Mouse (Mus musculus) heart, embryonic 15.5 days (tissue): ENCODE measurements around the gene Pear1. TPM values are rescaled to one million over a fixed set of nuclear protein-coding genes. Genes with fewer than 3 reads are reported as not detected.
A peak's percentile ranks its signal among the peaks of the same experiment; 100 is the strongest.

Source experiments
- ATAC-seq: fragments of 200-750 bp; cut with Nextera tagmentation; replicated peaks from 2 replicates; pipeline ENCODE4 v1.8.0; 2017; ENCODE audit warnings: low read depth, moderate TSS enrichment; ENCODE audit not compliant: insufficient number of reproducible peaks, insufficient read depth, low FRiP score
- H3K27ac ChIP-seq: fragments of 300-500 bp; sonication (generic); 2 replicates; pipeline ENCODE4 v1.5.1; 2015; ENCODE audit warnings: mild to moderate bottlenecking, inconsistent platforms
- H3K27me3 ChIP-seq: fragments of 300-500 bp; sonication (generic); 2 replicates; pipeline ENCODE4 v1.6.1; 2015; ENCODE audit warnings: inconsistent platforms
- H3K36me3 ChIP-seq: fragments of 300-500 bp; sonication (generic); 2 replicates; pipeline ENCODE4 v1.6.1; 2015; ENCODE audit warnings: mild to moderate bottlenecking, inconsistent platforms
- H3K4me1 ChIP-seq: fragments of 300-500 bp; sonication (generic); replicated peaks from 2 replicates; pipeline ENCODE4 v1.6.1; 2015; ENCODE audit warnings: inconsistent platforms
- H3K4me2 ChIP-seq: fragments of 300-500 bp; sonication (generic); 2 replicates; pipeline ENCODE4 v1.6.1; 2015; ENCODE audit warnings: inconsistent platforms, mild to moderate bottlenecking, moderate library complexity
- H3K4me3 ChIP-seq: fragments of 300-500 bp; sonication (generic); 2 replicates; pipeline ENCODE4 v1.5.1; 2015; ENCODE audit warnings: mild to moderate bottlenecking, inconsistent platforms
- H3K9ac ChIP-seq: fragments of 300-500 bp; sonication (generic); 2 replicates; pipeline ENCODE4 v1.6.1; 2015; ENCODE audit warnings: mild to moderate bottlenecking, inconsistent platforms
- H3K9me3 ChIP-seq: fragments of 300-500 bp; sonication (generic); replicated peaks from 2 replicates; pipeline ENCODE4 v1.6.1; 2016; ENCODE audit warnings: inconsistent platforms
- WGBS: fragments of 180-500 bp; shearing (Covaris S2); methylation state at CpG from one replicate; pipeline ENCODE4 v1.1.7; 2015; ENCODE audit warnings: mixed read lengths; 5-methylcytosine and 5-hydroxymethylcytosine counted together
- polyA plus RNA-seq: library from polyadenylated mRNA; unstranded; fragments of >200 nt; fragmentation: Nextera tagmentation; extraction: Ambion mirVana; gene quantifications from 2 replicates; pipeline ENCODE4 v1.2.1, GENCODE M21; 2015

The Pear1 gene
- polyA plus RNA-seq, 1 experiment from 2014 or later: 17.4 TPM

DNA sequence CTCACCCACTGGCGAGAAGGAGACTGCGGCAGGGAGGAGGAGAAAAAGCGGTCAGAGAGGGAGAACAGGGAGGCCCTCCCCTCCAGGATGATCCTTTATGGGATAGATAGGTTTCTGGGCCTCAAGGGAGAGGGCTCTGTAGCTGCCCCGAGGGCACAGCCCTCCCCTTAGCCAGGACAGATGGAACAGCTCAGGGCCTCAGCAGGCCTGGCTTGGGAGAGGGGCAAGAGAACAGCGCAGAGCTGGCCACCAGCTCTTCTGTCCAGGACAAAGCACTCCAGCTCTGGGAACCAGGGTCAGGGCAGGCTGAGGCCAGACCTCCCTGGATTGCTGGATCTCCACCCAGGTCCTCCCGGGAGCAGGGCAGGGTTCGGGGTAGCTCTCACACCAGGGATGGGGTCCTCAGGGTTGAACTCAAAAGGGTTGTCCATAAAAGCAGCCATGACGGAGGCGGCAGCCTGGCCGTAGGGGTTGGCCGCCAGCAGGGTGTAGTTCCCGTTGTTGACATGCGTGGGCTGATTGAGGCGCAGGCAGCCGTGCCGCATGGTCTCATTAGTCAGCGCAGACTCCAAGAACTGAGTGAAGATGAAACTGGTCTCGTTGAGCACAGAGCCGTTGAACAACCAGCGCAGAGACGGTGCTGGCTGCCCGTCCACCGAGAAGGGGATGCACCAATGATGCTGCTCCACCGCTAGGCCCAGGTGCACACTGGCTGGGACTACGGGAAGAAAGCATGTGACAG, 40.7 kb downstream of the Pear1 start:
- H3K9me3 ChIP-seq: no peaks in the 10 kb centered on the region
- no peak for ATAC-seq
- H3K4me1 ChIP-seq: peaks cover 15% of the 10 kb centered on the region
- H3K27me3 ChIP-seq: peaks cover 46% of the 10 kb centered on the region
- no peaks in the 10 kb centered on the region for H3K36me3 ChIP-seq
- 83% methylated on average over 25 of the region's 25 CpGs for WGBS
- H3K4me3 ChIP-seq: no peak overlapping the region
- H3K9ac ChIP-seq: no peak overlapping the region
- H3K27ac ChIP-seq: no peak overlapping the region
- no peak overlapping the region for H3K4me2 ChIP-seq

DNA sequence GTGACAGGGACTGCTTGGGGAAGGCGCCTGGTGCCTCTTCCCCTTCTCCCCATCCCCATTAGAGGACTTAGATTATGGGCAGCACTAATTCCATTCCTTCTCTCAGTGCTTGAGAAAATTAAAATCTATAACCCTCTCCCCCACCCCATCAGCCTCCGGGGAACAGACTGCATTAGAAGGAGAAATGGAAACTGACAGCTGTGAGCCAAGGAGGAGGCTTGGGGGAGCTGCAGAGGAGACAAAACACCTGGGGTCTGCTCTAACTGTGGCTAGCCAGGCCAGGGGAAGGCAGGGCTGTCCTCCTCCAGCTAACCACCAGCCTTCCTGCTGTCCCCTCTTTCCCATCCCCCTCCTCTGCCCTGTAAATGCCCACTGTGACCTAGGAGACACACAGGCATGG, 45.0 kb downstream of the Pear1 start:
- Histone ChIP-seq H3K36me3 (no peaks in the 10 kb centered on the region), H3K9me3 (no peaks in the 10 kb centered on the region), H3K4me3 (no peak overlapping the region), H3K27ac (no peak overlapping the region), H3K4me1 (0 out of 2 replicates have a peak, but pooled peaks cover 6% of the 10 kb centered on the region), H3K4me2 (no peak overlapping the region), H3K9ac (no peak overlapping the region), H3K27me3 (peaks cover 83% of the 10 kb centered on the region)
- 41% methylated on average over 2 of the region's 2 CpGs for WGBS
- ATAC-seq: no peak

DNA sequence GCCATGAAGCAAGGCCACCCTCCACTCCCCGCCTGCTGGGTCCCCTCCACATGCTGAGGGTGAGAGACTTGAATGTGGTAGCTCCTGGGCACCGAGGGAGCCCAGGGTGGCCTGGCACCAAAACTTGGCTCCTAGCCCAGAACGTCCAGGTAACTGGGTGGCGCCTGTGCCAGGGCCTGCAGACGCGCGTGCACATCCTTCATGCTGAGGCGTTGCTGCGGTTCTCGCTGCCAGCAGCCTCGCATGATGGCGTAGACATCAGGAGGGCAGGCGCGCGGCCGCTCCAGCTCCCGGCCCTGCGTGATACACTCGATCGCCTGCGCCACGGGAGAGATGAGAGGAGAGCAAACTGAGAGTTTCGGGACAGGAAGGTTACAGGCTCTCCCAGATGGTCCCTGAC, 45.8 kb downstream of the Pear1 start:
- no peaks in the 10 kb centered on the region for H3K9me3 ChIP-seq
- H3K27me3 ChIP-seq: peaks cover 88% of the 10 kb centered on the region
- H3K4me3 ChIP-seq: no peak overlapping the region
- WGBS: 50% methylated on average over 23 of the region's 23 CpGs
- no peak overlapping the region for H3K27ac ChIP-seq
- H3K4me1 ChIP-seq: 0 out of 2 replicates have a peak, but pooled peaks cover 6% of the 10 kb centered on the region
- no peaks in the 10 kb centered on the region for H3K36me3 ChIP-seq
- H3K9ac ChIP-seq: no peak overlapping the region
- ATAC-seq: no peak
- H3K4me2 ChIP-seq: no peak overlapping the region

DNA sequence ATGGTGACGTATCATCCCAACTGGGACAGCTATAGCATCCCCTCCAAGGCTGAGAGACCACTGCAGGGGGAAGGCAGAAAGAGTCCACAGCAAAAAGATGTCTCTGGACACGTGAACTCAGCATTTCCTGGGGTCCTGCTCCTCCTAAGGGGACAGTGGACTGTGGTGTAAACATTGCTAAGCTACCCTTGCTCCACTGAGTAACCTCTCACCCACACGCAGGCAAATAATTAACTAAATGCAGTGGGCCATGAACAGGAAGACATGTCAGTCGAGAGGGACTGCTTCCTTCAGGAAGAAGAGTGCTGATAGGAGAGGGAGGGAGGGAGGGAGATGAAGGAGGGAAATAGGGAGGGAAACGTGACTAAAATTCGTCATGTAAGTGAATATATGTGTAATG, 53.0 kb downstream of the Pear1 start:
- Histone ChIP-seq H3K27ac (no peak overlapping the region), H3K27me3 (peaks cover 48% of the 10 kb centered on the region), H3K4me2 (no peak overlapping the region), H3K36me3 (no peaks in the 10 kb centered on the region), H3K4me1 (peaks cover 15% of the 10 kb centered on the region), H3K9me3 (no peaks in the 10 kb centered on the region), H3K9ac (no peak overlapping the region), H3K4me3 (no peak overlapping the region)
- WGBS: 40% methylated on average over 6 of the region's 6 CpGs
- ATAC-seq: no peak

DNA sequence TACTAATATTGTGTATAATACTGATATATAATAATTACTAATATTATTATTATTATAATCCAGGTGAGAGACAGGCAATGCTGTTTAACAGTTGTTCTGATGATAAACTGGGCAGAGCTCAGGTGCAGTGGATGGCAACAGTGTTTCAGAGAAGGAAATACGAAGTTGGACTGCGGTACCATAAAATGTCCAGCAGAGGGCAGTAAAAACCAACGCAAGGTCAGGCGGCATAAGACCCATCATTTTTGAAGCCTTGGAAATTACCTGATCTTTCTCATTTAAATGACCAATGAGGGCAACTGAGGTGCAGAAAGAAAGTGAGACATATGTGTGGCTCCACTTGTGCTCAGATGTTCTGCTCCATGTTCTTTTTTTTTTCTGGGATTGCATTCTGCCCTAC, 53.8 kb downstream of the Pear1 start:
- H3K4me1 ChIP-seq: peaks cover 21% of the 10 kb centered on the region
- no peak for ATAC-seq
- no peak overlapping the region for H3K4me3 ChIP-seq
- no peaks in the 10 kb centered on the region for H3K9me3 ChIP-seq
- H3K4me2 ChIP-seq: no peak overlapping the region
- no peaks in the 10 kb centered on the region for H3K36me3 ChIP-seq
- no peak overlapping the region for H3K27ac ChIP-seq
- WGBS: 2% methylated on average over 4 of the region's 4 CpGs
- no peak overlapping the region for H3K9ac ChIP-seq
- peaks cover 41% of the 10 kb centered on the region for H3K27me3 ChIP-seq

DNA sequence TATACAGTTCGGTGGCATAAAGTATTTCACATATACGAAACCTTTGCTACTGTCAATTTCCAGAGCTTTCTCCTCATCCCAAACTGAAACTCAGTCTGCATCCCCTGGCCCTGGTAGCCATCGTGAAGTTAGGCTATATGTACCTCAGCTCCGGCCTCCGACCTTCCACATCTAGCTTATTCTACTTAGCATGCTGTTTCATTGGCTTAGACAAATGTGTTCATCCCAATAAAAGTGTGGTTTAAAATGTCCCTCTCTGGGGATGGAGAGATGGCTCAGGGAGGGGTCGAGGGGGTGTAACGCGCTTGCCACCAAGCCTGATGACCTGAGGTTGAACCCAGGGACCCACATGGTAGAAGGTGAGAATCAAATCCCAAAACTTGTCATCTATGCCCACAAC, 54.6 kb downstream of the Pear1 start:
- peaks cover 29% of the 10 kb centered on the region for H3K4me1 ChIP-seq
- no peaks in the 10 kb centered on the region for H3K36me3 ChIP-seq
- no peak for ATAC-seq
- peaks cover 34% of the 10 kb centered on the region for H3K27me3 ChIP-seq
- H3K27ac ChIP-seq: no peak overlapping the region
- H3K9ac ChIP-seq: no peak overlapping the region
- no peaks in the 10 kb centered on the region for H3K9me3 ChIP-seq
- H3K4me2 ChIP-seq: no peak overlapping the region; the same call in 1 of the 2 replicates
- no peak overlapping the region for H3K4me3 ChIP-seq
- 78% methylated on average over 8 of the region's 8 CpGs for WGBS

DNA sequence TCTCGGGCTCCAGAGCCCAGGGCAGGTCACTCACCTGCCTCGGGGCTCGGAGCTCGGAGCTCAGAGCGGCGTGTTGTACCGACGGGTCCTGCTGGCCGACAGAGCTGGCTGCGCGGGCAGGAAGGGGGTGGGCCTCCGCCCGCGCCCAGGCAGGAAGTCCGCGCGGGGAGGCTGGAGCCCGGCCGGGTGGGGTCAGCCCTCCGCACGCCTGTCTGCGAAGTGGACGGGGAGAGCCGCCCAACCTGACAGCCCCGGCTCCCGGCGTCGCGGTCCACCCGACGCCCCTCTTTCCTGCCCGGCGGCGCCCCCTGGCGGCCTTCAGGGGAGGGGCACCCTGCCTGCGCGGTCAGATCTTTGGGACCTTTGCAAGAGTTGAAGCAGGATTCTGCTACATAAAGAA, 55.3 kb downstream of the Pear1 start:
- Histone ChIP-seq H3K4me1 (peaks cover 36% of the 10 kb centered on the region), H3K9ac (peak overlapping the region; percentile 55), H3K4me2 (peak overlapping the region; percentile 74), H3K4me3 (peak overlapping the region; percentile 58), H3K36me3 (no peaks in the 10 kb centered on the region), H3K27me3 (peaks cover 28% of the 10 kb centered on the region), H3K9me3 (no peaks in the 10 kb centered on the region), H3K27ac (peak overlapping the region; percentile 78)
- under 1% methylated on average over 36 of the region's 37 CpGs for WGBS
- peak; percentile 76 for ATAC-seq

DNA sequence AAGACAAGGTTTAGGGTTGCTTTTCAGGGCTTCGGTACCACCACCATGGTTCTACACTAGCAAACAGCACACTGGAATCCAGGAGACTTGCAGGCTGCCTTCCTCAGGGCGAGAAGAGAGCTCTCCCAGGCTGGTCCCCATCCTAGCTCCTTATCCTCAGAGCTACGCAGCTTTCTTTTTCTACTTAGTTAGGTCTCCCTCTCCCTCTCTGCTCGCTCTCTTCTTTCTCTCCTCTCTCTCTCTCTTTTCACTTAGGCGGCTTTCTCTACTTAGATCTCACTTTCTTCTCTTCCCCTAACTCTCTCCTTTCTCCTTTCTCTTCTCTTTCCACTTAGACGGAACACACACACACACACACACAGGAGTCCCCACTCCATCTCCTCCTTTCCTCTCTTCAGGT, 55.7 kb downstream of the Pear1 start:
- Histone ChIP-seq H3K4me2 (peak overlapping the region; percentile 74), H3K27ac (peak overlapping the region; percentile 78), H3K27me3 (peaks cover 23% of the 10 kb centered on the region), H3K9ac (peak overlapping the region; percentile 55), H3K36me3 (no peaks in the 10 kb centered on the region), H3K9me3 (no peaks in the 10 kb centered on the region), H3K4me3 (peak overlapping the region; percentile 58), H3K4me1 (peaks cover 40% of the 10 kb centered on the region)
- ATAC-seq: no peak
- 38% methylated on average over 6 of the region's 6 CpGs for WGBS

DNA sequence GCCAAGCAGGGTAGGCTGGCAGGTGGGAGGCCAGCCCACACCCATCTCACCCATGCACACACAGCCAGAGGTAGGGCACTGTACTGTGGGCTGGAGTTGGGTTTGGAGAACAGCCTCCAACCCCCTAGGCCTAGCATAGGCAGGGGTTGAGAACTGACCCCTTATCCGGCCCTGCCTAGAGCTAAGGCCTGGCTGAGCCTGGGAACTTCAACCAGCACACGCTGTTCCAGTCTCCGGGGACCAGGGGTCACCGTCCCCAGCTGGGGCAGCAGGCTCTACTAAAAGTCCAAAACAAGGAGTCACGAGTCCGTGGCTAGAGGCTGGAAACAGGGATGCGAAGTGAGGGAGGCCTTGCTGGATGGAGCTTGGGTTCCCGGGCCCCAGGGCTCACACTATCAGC, 56.3 kb downstream of the Pear1 start:
- peak overlapping the region; percentile 74 for H3K4me2 ChIP-seq
- peak overlapping the region; percentile 58 for H3K4me3 ChIP-seq
- H3K9ac ChIP-seq: peak overlapping the region; percentile 55
- no peaks in the 10 kb centered on the region for H3K9me3 ChIP-seq
- peaks cover 45% of the 10 kb centered on the region for H3K4me1 ChIP-seq
- H3K27me3 ChIP-seq: peaks cover 17% of the 10 kb centered on the region
- ATAC-seq: no peak
- H3K27ac ChIP-seq: peak overlapping the region; percentile 78
- no peaks in the 10 kb centered on the region for H3K36me3 ChIP-seq
- 68% methylated on average over 8 of the region's 8 CpGs for WGBS

DNA sequence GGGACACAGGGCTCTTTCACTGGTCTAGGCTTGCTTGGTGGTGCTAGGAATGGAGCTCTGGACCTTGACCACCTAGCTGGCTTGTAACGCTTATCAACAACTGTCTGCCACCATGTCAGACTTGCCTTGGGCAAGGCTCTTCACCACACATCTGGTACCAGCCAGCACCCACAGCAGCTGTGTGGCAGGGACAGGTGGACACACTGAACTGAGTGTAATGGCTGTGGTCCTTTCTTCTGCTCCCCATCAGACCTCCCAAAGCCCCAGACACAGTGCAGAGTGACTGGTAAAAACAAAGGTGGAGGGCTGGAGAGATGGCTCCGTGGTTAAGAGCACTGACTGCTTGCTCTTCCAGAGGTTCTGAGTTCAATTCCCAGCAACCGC, 57.8 kb downstream of the Pear1 start:
- 84% methylated on average over 3 of the region's 3 CpGs for WGBS
- no peaks in the 10 kb centered on the region for H3K36me3 ChIP-seq
- peak overlapping the region; percentile 82 for H3K27ac ChIP-seq
- no peak for ATAC-seq
- peak overlapping the region; percentile 58; the same call in 1 of the 2 replicates for H3K4me3 ChIP-seq
- peak overlapping the region; percentile 56 for H3K4me2 ChIP-seq
- H3K27me3 ChIP-seq: peaks cover 4% of the 10 kb centered on the region; the same call in 1 of the 2 replicates
- peaks cover 60% of the 10 kb centered on the region for H3K4me1 ChIP-seq
- H3K9ac ChIP-seq: no peak overlapping the region
- H3K9me3 ChIP-seq: no peaks in the 10 kb centered on the region

DNA sequence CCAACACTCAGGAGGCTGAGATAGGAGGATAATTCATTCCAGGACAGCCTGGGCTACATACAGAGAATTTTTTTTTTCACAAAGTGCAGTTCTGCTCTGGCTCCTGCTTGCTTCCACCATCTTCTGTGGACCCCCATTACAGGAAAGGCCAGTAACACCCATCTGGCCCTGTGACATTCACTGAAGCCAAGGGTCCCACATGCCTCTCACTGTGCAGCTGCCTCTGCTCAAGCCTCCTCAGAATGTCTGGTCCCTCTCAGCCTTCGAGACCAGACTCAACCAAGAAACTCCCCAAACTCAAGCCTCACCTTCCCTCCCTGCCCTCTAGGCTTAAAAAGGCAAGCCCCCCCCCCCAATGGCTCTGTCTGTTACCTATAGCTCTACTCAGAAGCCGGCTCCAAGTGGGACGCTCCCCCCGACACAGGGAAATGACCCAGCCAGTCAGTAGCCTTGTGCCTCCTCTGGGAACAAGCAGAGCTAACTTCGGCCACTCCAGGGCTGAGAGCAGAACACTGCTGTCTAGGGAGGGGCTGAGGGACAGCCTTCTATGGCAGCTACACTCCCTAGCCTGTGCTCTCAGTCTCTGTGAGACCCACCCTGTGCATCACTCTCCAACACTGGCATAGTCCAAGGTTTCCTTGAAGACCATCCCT, 58.3 kb downstream of the Pear1 start:
- H3K9ac ChIP-seq: no peak overlapping the region
- no peak for ATAC-seq
- H3K27ac ChIP-seq: peak overlapping the region; percentile 82
- 63% methylated on average over 5 of the region's 5 CpGs for WGBS
- peaks cover 4% of the 10 kb centered on the region; the same call in 1 of the 2 replicates for H3K27me3 ChIP-seq
- no peaks in the 10 kb centered on the region for H3K36me3 ChIP-seq
- peak overlapping the region; percentile 56 for H3K4me2 ChIP-seq
- H3K9me3 ChIP-seq: no peaks in the 10 kb centered on the region
- H3K4me1 ChIP-seq: peaks cover 60% of the 10 kb centered on the region
- no peak overlapping the region for H3K4me3 ChIP-seq
